Comparison of ENCODE assay signal across 23 mouse cellular contexts in the genomic region with DNA sequence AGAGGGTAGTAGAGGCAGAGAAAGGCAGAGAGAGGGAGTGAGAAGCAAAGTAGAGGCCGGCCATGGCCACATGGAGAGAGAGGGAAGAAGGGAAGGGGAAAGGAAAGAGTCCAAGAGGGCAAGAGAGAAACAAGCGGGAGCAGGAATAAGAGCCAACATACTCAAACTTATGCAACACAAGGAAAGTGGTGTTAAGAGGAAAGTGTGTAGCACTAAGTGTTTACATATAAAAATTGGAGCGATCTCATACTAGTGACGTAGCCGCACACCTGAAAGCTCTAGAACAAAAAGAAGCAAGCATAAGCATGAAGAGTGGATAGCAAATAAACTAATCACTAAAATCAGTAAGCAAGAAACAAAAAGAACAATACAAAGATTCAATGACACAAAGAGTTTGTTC.
"Had no signal": no experiment of that assay in that cellular context is flagged by ENCODE, and none has a peak within 500 bp of the region (broad histone marks: within the 10 kb centered on the region; RNA-seq: fewer than 3 reads in every experiment).

No protein-coding gene starts in this region.

- DNase-seq: forebrain, postnatal 0 days; gastrocnemius, postnatal 14 days; heart, adult 2 months; heart, postnatal 4 days; kidney, adult 18-20 months; kidney, adult 8-10 months; kidney, postnatal 10 days; kidney, postnatal 25 days; kidney, postnatal 4 days had no signal

- ATAC-seq: forebrain, postnatal 0 days; hindbrain, embryonic 16.5 days; inflammation-experienced regulatory T-cells, adult 6 months; intestine, embryonic 15.5 days; intestine, postnatal 0 days had no signal

- H3K4me3 ChIP-seq: heart, adult 2 months; heart, embryonic 13.5 days; heart, embryonic 15.5 days; hindbrain, embryonic 10.5 days; hindbrain, embryonic 12.5 days; intestine, embryonic 15.5 days; layer of hippocampus, adult 2 months; left cerebral cortex, adult 2 months; limb, embryonic 10.5 days; limb, embryonic 12.5 days had no signal

- H3K4me1 ChIP-seq: hindbrain, embryonic 12.5 days; limb, embryonic 12.5 days had no signal

- H3K27me3 ChIP-seq: heart, embryonic 13.5 days; heart, embryonic 15.5 days; hindbrain, embryonic 12.5 days; intestine, embryonic 15.5 days; limb, embryonic 12.5 days had no signal

- H3K4me2 ChIP-seq: heart, embryonic 11.5 days; heart, embryonic 13.5 days; heart, embryonic 15.5 days; hindbrain, embryonic 12.5 days; hindbrain, embryonic 14.5 days; intestine, embryonic 15.5 days; limb, embryonic 12.5 days had no signal

- H3K9ac ChIP-seq: forebrain, postnatal 0 days; heart, embryonic 13.5 days; heart, embryonic 15.5 days; hindbrain, embryonic 12.5 days; hindbrain, embryonic 14.5 days; intestine, embryonic 15.5 days; limb, embryonic 12.5 days had no signal

- H3K9me3 ChIP-seq: heart, embryonic 13.5 days; heart, embryonic 15.5 days; hindbrain, embryonic 10.5 days; hindbrain, embryonic 12.5 days; intestine, embryonic 15.5 days; limb, embryonic 10.5 days had no signal

- H3K36me3 ChIP-seq: heart, embryonic 13.5 days; heart, embryonic 15.5 days; hindbrain, embryonic 12.5 days; intestine, embryonic 15.5 days; limb, embryonic 12.5 days had no signal

- H3K27ac ChIP-seq: heart, adult 2 months; heart, embryonic 13.5 days; heart, embryonic 15.5 days; hindbrain, embryonic 10.5 days; hindbrain, embryonic 12.5 days; hindbrain, embryonic 14.5 days; intestine, embryonic 15.5 days; layer of hippocampus, adult 2 months; left cerebral cortex, adult 2 months; limb, embryonic 10.5 days; limb, embryonic 12.5 days had no signal
